Mouse (Mus musculus): ENCODE measurements around the gene Slc16a10. TPM values are rescaled to one million over a fixed set of nuclear protein-coding genes. Genes with fewer than 3 reads are reported as not detected.
A peak's percentile ranks its signal among the peaks of the same experiment; 100 is the strongest.

Slc16a10 gene
- polyA plus RNA-seq, 1 experiment from 2014 or later, result 2.2 TPM

DNA sequence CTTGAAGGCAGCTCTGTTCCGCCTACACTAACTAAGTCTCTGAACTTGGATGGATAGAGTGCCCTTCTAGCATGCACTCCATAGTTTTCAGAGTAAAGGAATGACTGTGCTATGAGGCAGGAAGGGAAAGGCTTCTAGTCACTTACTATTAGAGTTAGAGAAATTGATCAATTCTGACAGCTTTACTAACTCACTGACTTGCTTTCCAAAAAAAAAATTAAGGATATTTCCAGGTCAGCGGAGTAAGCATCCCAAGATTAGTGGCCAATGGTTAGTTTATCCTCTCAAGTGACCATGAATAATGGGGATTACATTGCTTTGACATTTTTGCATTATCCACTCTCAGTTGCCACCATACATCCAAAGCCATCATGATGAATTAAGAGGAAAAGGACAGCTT, 18.0 kb downstream of the Slc16a10 start:
- Histone ChIP-seq H3K4me2 (ENCODE audit: low read length) (no peak overlapping the region), H3K9me3 (ENCODE audit: control insufficient read depth, low read length) (no peaks in the 10 kb centered on the region), H3K4me3 (replicated peaks; ENCODE audit: low read length) (no peak overlapping the region), H3K36me3 (ENCODE audit: control insufficient read depth, insufficient read depth) (no peaks in the 10 kb centered on the region), H3K27me3 (replicated peaks; ENCODE audit: control insufficient read depth, insufficient read depth, low read length) (no peaks in the 10 kb centered on the region), H3K27ac (ENCODE audit: low read length) (no peak overlapping the region), H3K4me1 (replicated peaks; ENCODE audit: control insufficient read depth, insufficient read depth, low read length) (no peaks in the 10 kb centered on the region), H3K9ac (replicated peaks; ENCODE audit: low read depth, low read length) (no peak overlapping the region)
- 81% methylated on average over 2 of the region's 2 CpGs for WGBS
- ATAC-seq, result no peak

DNA sequence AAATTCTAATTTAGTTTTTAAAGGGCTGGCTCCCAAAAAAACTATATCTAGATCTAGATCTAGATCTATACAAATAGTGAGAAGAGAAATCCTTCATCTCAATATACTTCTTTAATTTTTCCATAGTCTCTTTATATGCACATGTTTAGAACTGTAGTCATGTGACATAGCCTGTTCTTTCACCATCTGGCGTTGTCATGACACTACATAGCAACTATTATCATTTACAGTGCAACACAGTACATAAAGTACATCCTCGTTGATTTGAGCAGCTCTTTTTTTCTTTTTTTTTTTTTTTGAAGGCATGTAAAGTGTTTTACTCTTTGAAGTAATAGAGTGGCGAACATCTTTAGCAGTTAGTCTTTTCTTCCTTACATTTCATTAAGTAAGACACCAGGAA, 22.6 kb downstream of the Slc16a10 start:
- ATAC-seq, result peak; percentile 68
- 73% methylated on average over 3 of the region's 3 CpGs for WGBS
- no peaks in the 10 kb centered on the region for H3K4me1 ChIP-seq (replicated peaks; ENCODE audit: control insufficient read depth, insufficient read depth, low read length)

DNA sequence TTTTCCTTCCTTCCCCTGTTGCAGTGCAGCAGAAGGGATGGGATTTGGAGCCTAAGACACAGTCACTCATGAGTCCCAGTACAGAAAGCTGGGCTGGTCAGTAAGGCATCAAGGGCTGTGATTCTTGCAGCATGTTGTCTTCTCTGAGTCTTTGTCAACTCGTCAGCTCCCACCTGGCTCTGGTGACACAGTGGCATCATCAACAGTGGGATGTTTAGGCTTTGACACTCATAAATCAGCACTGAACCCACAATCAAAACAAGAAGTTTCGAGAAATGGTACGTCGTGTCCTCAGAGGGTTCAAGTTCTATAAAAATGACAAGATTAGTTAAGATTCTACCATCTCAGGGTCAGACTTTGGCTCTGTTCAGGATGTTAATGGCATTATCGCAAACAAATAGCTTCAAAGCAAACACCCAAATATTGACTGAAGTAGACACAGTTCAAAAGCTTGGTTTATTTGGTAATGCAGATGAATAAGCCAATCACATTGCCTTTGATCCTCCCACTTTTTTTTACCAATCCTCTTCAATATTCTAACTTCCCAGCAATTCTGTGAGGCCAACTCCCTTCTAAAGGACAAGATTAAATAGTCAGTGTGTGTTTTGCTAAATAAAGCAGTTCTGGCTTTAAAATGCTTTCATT, 23.2 kb downstream of the Slc16a10 start:
- Histone ChIP-seq H3K4me2 (ENCODE audit: low read length) (no peak overlapping the region), H3K9ac (replicated peaks; ENCODE audit: low read depth, low read length) (no peak overlapping the region), H3K9me3 (ENCODE audit: control insufficient read depth, low read length) (no peaks in the 10 kb centered on the region), H3K4me3 (replicated peaks; ENCODE audit: low read length) (no peak overlapping the region), H3K36me3 (ENCODE audit: control insufficient read depth, insufficient read depth) (no peaks in the 10 kb centered on the region), H3K27ac (ENCODE audit: low read length) (no peak overlapping the region), H3K27me3 (replicated peaks; ENCODE audit: control insufficient read depth, insufficient read depth, low read length) (no peaks in the 10 kb centered on the region), H3K4me1 (replicated peaks; ENCODE audit: control insufficient read depth, insufficient read depth, low read length) (no peaks in the 10 kb centered on the region)
- no peak for ATAC-seq
- WGBS, result 93% methylated on average over 5 of the region's 5 CpGs

More for the DNA sequence above, 22.6 kb downstream of the Slc16a10 start:
- Histone ChIP-seq H3K27me3 (replicated peaks; ENCODE audit: control insufficient read depth, insufficient read depth, low read length) (no peaks in the 10 kb centered on the region), H3K27ac (ENCODE audit: low read length) (no peak overlapping the region), H3K9me3 (ENCODE audit: control insufficient read depth, low read length) (no peaks in the 10 kb centered on the region), H3K9ac (replicated peaks; ENCODE audit: low read depth, low read length) (no peak overlapping the region), H3K4me3 (replicated peaks; ENCODE audit: low read length) (no peak overlapping the region), H3K36me3 (ENCODE audit: control insufficient read depth, insufficient read depth) (no peaks in the 10 kb centered on the region), H3K4me2 (ENCODE audit: low read length) (no peak overlapping the region)

DNA sequence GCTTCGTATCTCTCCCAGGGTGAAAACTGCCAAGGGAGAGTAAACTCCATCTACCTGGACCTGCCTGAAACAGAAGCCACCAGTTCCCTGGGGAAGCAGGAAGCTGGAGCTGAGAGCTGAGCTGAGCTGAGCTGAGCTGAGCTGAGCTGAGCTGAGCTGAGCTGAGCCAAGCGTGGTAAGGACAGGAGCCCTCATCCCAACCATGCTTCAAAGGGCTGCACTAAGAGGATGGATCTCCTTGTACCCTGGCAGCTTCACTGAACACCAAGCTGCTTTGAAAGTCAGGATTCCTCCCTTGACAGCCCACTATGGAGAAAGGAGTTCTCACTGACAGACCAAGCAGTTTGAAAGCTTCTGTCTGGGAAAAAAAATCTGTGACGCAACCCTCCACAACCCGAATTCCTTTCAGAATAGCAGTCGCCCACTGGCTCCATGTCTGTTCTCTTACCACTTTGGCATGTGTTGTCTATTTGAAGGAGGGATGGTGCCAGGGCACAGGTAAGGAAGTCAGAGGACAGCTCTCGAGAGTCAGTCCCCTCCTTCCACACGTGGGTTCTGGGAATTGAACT, 28.5 kb downstream of the Slc16a10 start:
- WGBS, result 91% methylated on average over 7 of the region's 7 CpGs
- H3K27me3 ChIP-seq (replicated peaks; ENCODE audit: control insufficient read depth, insufficient read depth, low read length), result no peaks in the 10 kb centered on the region
- no peak overlapping the region for H3K27ac ChIP-seq (ENCODE audit: low read length)
- H3K4me2 ChIP-seq (ENCODE audit: low read length), result no peak overlapping the region
- H3K4me3 ChIP-seq (replicated peaks; ENCODE audit: low read length), result no peak overlapping the region
- H3K36me3 ChIP-seq (ENCODE audit: control insufficient read depth, insufficient read depth), result no peaks in the 10 kb centered on the region
- no peaks in the 10 kb centered on the region for H3K4me1 ChIP-seq (replicated peaks; ENCODE audit: control insufficient read depth, insufficient read depth, low read length)
- no peaks in the 10 kb centered on the region for H3K9me3 ChIP-seq (ENCODE audit: control insufficient read depth, low read length)
- H3K9ac ChIP-seq (replicated peaks; ENCODE audit: low read depth, low read length), result no peak overlapping the region
- no peak for ATAC-seq

DNA sequence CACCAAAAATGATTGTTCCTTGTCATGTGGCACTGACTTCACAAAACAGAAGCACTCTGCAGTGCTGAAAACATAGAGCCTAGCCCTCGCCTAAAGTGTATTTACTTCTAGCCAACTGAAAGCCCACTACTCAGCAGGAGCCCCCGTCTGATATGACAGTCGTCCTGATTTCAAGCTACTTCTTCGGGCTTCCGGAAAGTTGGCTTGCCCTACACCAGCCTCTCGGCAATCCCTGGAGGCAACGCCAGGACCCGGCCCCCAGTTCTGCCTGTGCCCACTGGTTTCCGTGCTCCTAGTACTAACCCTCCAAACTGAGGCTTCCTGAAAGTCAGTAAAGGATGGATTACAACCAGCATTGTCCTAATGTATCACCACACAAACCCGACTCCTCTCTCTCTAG, 29.8 kb downstream of the Slc16a10 start:
- Histone ChIP-seq H3K4me2 (ENCODE audit: low read length) (no peak overlapping the region), H3K27me3 (replicated peaks; ENCODE audit: control insufficient read depth, insufficient read depth, low read length) (no peaks in the 10 kb centered on the region), H3K9me3 (ENCODE audit: control insufficient read depth, low read length) (no peaks in the 10 kb centered on the region), H3K4me3 (replicated peaks; ENCODE audit: low read length) (no peak overlapping the region), H3K27ac (ENCODE audit: low read length) (no peak overlapping the region), H3K9ac (replicated peaks; ENCODE audit: low read depth, low read length) (no peak overlapping the region), H3K36me3 (ENCODE audit: control insufficient read depth, insufficient read depth) (no peaks in the 10 kb centered on the region), H3K4me1 (replicated peaks; ENCODE audit: control insufficient read depth, insufficient read depth, low read length) (no peaks in the 10 kb centered on the region)
- ATAC-seq, result no peak
- 87% methylated on average over 10 of the region's 10 CpGs for WGBS

DNA sequence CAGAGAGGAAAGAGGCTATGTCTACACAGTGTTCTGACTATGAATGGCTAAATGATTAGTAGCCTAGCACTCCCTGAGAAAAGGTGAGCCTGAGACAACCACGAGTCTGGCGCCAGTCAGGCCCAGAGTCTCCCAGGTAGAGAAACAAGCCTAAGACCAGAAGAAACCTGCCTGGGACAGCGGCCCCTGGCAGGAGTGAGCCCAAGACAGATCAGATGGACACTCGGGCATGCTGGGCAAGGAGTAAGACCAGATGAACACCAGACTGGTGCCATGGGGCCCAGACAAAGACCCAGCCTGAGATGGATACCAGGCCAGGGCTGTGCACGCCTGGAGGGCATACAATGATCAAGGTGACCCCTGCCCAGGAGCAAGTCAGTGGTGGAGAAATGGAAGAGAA, 32.5 kb downstream of the Slc16a10 start:
- WGBS, result 88% methylated on average over 5 of the region's 5 CpGs
- no peaks in the 10 kb centered on the region for H3K27me3 ChIP-seq (replicated peaks; ENCODE audit: control insufficient read depth, insufficient read depth, low read length)
- H3K9me3 ChIP-seq (ENCODE audit: control insufficient read depth, low read length), result no peaks in the 10 kb centered on the region
- H3K4me1 ChIP-seq (replicated peaks; ENCODE audit: control insufficient read depth, insufficient read depth, low read length), result no peaks in the 10 kb centered on the region
- H3K27ac ChIP-seq (ENCODE audit: low read length), result no peak overlapping the region
- ATAC-seq, result no peak
- H3K4me2 ChIP-seq (ENCODE audit: low read length), result no peak overlapping the region
- H3K36me3 ChIP-seq (ENCODE audit: control insufficient read depth, insufficient read depth), result no peaks in the 10 kb centered on the region
- H3K4me3 ChIP-seq (replicated peaks; ENCODE audit: low read length), result no peak overlapping the region
- no peak overlapping the region for H3K9ac ChIP-seq (replicated peaks; ENCODE audit: low read depth, low read length)

DNA sequence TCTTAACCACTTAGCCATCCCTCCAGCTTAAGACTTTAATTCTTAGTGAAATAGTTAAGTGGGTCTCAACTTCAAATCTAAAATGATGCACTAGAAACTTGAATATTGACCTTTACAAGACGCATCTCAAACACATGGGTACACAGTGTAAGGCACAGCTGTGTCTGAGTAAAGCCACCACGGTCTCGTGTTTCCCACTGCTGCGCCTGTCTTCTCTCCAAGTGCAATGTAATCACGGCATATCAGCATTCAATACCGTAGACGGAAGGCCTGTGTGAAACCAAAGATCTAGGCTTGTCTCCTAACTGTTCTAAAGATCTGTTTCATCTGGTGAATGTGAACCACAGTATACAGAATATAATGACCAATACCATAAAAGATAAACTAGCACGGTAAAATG, 33.1 kb downstream of the Slc16a10 start:
- 94% methylated on average over 8 of the region's 8 CpGs for WGBS
- Histone ChIP-seq H3K27me3 (replicated peaks; ENCODE audit: control insufficient read depth, insufficient read depth, low read length) (no peaks in the 10 kb centered on the region), H3K27ac (ENCODE audit: low read length) (no peak overlapping the region), H3K9me3 (ENCODE audit: control insufficient read depth, low read length) (no peaks in the 10 kb centered on the region), H3K4me3 (replicated peaks; ENCODE audit: low read length) (no peak overlapping the region), H3K4me1 (replicated peaks; ENCODE audit: control insufficient read depth, insufficient read depth, low read length) (no peaks in the 10 kb centered on the region), H3K9ac (replicated peaks; ENCODE audit: low read depth, low read length) (no peak overlapping the region), H3K4me2 (ENCODE audit: low read length) (no peak overlapping the region), H3K36me3 (ENCODE audit: control insufficient read depth, insufficient read depth) (no peaks in the 10 kb centered on the region)
- ATAC-seq, result no peak

DNA sequence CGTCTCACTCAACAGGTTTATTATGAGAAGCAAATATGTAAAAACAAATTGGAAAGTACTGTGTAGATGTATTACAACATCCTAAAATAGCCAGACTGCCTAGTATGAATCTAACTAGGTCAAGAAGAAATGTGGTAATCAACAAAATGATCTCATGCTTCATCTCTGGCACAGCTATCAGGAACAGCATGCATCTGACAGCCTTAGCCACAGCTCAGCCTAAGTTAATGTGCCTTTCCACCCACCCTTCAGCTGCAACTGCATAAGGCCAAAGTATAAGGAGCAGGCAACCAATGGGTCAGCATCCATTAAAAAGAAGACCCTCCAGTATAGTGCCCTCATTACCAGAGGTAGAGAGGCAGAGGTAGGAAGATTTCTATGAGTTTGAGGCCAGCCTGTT, 34.1 kb downstream of the Slc16a10 start:
- Histone ChIP-seq H3K4me3 (replicated peaks; ENCODE audit: low read length) (no peak overlapping the region), H3K4me2 (ENCODE audit: low read length) (no peak overlapping the region), H3K27me3 (replicated peaks; ENCODE audit: control insufficient read depth, insufficient read depth, low read length) (no peaks in the 10 kb centered on the region), H3K4me1 (replicated peaks; ENCODE audit: control insufficient read depth, insufficient read depth, low read length) (no peaks in the 10 kb centered on the region), H3K9me3 (ENCODE audit: control insufficient read depth, low read length) (no peaks in the 10 kb centered on the region), H3K27ac (ENCODE audit: low read length) (no peak overlapping the region), H3K36me3 (ENCODE audit: control insufficient read depth, insufficient read depth) (no peaks in the 10 kb centered on the region), H3K9ac (replicated peaks; ENCODE audit: low read depth, low read length) (no peak overlapping the region)
- WGBS, result 85% methylated on average over 1 of the region's 1 CpGs
- ATAC-seq, result no peak

DNA sequence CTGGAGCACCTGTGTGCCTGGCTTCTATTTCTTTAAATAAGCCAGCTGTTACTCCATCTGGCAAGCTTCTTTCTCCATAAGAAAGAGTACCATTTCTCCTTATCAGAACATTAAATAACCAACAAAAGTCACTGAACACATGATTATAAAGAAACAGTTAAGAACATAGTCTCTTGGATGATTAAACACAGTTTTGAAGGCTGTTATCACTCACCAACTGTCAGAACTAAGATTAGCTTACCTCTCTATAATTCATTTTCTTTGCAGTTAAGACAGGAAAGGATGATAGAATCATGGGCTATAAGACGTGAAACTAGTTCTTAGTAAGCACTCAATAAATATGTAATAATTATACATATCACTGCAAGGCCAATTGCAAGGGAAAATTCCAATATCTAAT, 36.9 kb downstream of the Slc16a10 start:
- Histone ChIP-seq H3K4me3 (replicated peaks; ENCODE audit: low read length) (no peak overlapping the region), H3K9ac (replicated peaks; ENCODE audit: low read depth, low read length) (no peak overlapping the region), H3K4me2 (ENCODE audit: low read length) (no peak overlapping the region), H3K9me3 (ENCODE audit: control insufficient read depth, low read length) (no peaks in the 10 kb centered on the region), H3K27me3 (replicated peaks; ENCODE audit: control insufficient read depth, insufficient read depth, low read length) (no peaks in the 10 kb centered on the region), H3K4me1 (replicated peaks; ENCODE audit: control insufficient read depth, insufficient read depth, low read length) (no peaks in the 10 kb centered on the region), H3K27ac (ENCODE audit: low read length) (no peak overlapping the region), H3K36me3 (ENCODE audit: control insufficient read depth, insufficient read depth) (no peaks in the 10 kb centered on the region)
- 91% methylated on average over 1 of the region's 1 CpGs for WGBS
- no peak for ATAC-seq

DNA sequence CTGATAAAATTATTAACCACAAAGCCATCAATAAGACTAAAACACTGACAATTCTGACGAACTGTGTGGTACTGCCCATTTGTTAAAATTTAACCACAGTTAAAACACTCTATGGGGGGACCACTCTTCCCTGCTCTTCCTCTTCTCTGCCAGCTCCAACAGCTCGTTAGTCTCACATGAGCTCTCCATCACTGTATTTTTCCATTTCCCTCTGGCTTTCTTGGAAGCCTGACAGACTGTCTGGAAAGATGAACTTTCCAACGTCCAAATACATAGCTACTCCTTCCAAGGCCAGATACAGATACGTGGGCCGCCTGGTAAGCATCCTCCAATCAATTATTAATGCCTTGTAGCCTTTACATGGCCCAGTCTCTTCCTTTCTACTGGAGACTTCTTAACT, 38.3 kb downstream of the Slc16a10 start:
- Histone ChIP-seq H3K4me2 (ENCODE audit: low read length) (no peak overlapping the region), H3K4me3 (replicated peaks; ENCODE audit: low read length) (no peak overlapping the region), H3K36me3 (ENCODE audit: control insufficient read depth, insufficient read depth) (no peaks in the 10 kb centered on the region), H3K27ac (ENCODE audit: low read length) (no peak overlapping the region), H3K9me3 (ENCODE audit: control insufficient read depth, low read length) (no peaks in the 10 kb centered on the region), H3K9ac (replicated peaks; ENCODE audit: low read depth, low read length) (no peak overlapping the region), H3K27me3 (replicated peaks; ENCODE audit: control insufficient read depth, insufficient read depth, low read length) (no peaks in the 10 kb centered on the region), H3K4me1 (replicated peaks; ENCODE audit: control insufficient read depth, insufficient read depth, low read length) (no peaks in the 10 kb centered on the region)
- no peak for ATAC-seq
- 53% methylated on average over 5 of the region's 5 CpGs for WGBS

All from forebrain, embryonic 16.5 days (tissue).